ENCODE assay signal across 19 mouse cellular contexts in genomic region chr17:36415407-36415806, GRCm38 (mm10). TPM values are rescaled to one million over a fixed set of nuclear protein-coding genes. Genes with fewer than 3 reads are reported as not detected.
"Had no signal": no experiment of that assay in that cellular context is flagged by ENCODE, and none has a peak within 500 bp of the region (broad histone marks: within the 10 kb centered on the region; RNA-seq: fewer than 3 reads in every experiment).

No protein-coding gene starts in this region.

- H3K4me3 ChIP-seq: limb, embryonic 12.5 days; liver, embryonic 15.5 days; midbrain, embryonic 12.5 days; stomach, embryonic 15.5 days had no signal

- H3K9ac ChIP-seq: limb, embryonic 12.5 days; liver, embryonic 15.5 days; midbrain, embryonic 12.5 days; stomach, embryonic 15.5 days had no signal

- DNase-seq: kidney, postnatal 36 days; liver; lung, adult 2 months; lung, postnatal 36 days; right cerebral cortex, postnatal 14 days; thymus, postnatal 4 days had no signal

- H3K27ac ChIP-seq: limb, embryonic 12.5 days; liver, embryonic 15.5 days; midbrain, embryonic 12.5 days; stomach, embryonic 15.5 days had no signal

- H3K36me3 ChIP-seq: limb, embryonic 12.5 days; liver, embryonic 15.5 days; midbrain, embryonic 12.5 days; stomach, embryonic 15.5 days had no signal

- H3K4me2 ChIP-seq: limb, embryonic 12.5 days; liver, embryonic 15.5 days; midbrain, embryonic 12.5 days; stomach, embryonic 15.5 days had no signal

- H3K4me1 ChIP-seq: limb, embryonic 12.5 days; liver, embryonic 15.5 days; midbrain, embryonic 12.5 days; stomach, embryonic 15.5 days had no signal

- H3K27me3 ChIP-seq: limb, embryonic 12.5 days; liver, embryonic 15.5 days; midbrain, embryonic 12.5 days; stomach, embryonic 15.5 days had no signal

- ATAC-seq: lung, postnatal 0 days; midbrain, embryonic 16.5 days had no signal

- H3K9me3 ChIP-seq: limb, embryonic 12.5 days; liver, embryonic 15.5 days; midbrain, embryonic 12.5 days; stomach, embryonic 15.5 days had no signal

RNA-seq across cellular contexts. Expression of gene H2-M10.4, which starts 46.7 kb away (rescaled TPM):
- total RNA-seq: layer of hippocampus, adult 18-20 months; layer of hippocampus, postnatal 10 days; left cerebral cortex, postnatal 36 days; megakaryocyte-erythroid progenitor cell, adult 5-6 weeks had no signal
- polyA plus RNA-seq: kidney, embryonic 16.5 days; limb, embryonic 12.5 days; liver, embryonic 15.5 days; lung, adult 2 months; lung, postnatal 0 days; midbrain, embryonic 12.5 days; midbrain, embryonic 16.5 days; neural tube, embryonic 14.5 days; spleen, adult 2 months; stomach, embryonic 15.5 days had no signal

RNA-seq across cellular contexts. Expression of gene H2-M10.3, which starts 47.2 kb away (rescaled TPM):
- total RNA-seq: layer of hippocampus, adult 18-20 months; layer of hippocampus, postnatal 10 days; left cerebral cortex, postnatal 36 days; megakaryocyte-erythroid progenitor cell, adult 5-6 weeks had no signal
- polyA plus RNA-seq: kidney, embryonic 16.5 days; limb, embryonic 12.5 days; liver, embryonic 15.5 days; lung, adult 2 months; lung, postnatal 0 days; midbrain, embryonic 12.5 days; midbrain, embryonic 16.5 days; neural tube, embryonic 14.5 days; spleen, adult 2 months; stomach, embryonic 15.5 days had no signal
